Mouse (Mus musculus) cerebellum, adult 9-10 months (tissue): Measurements from ENCODE around the gene F5.

Source experiments
- DNase-seq: peaks from one replicate; pipeline ENCODE4 v3.0.0; 2022

The F5 gene

DNA sequence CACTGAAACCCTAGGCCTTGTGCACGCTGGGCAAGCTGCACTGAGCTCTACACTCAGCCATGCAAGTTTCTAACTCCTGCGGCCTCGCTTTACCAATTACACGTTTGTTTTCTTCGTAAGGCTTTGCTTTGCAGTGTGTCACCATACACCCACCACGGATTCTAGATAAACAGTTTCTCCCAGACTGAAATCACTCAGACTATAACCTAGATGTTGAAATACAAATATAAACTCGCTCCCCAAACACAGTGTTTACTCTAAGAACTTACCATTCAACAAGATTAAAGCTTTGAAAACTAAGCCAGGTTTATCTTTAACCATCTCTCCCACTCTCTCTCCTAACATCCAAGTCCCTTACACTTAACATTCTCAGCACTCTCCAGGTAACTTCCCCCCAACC lies 83.4 kb downstream of the F5 start:
- no peak for DNase-seq

DNA sequence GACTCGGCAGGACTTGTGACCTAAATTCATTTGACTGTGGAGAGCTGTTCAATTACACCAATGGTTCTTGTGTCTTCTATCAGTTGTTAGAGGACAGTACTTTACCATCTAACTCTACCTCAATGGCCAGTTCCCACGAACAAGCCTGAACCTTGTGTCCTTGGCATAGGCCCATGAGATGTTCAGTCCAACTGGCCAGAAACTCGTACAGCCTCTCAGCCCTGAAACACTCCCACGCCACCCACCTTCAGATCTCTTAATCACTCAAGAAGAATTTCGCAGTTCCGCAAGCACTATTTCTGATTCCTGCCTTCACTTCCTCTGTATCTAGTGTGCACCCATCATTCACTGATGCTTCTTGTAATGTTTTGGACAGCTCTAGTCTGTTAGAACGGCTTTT lies 84.4 kb downstream of the F5 start:
- peak; percentile 55 for DNase-seq

GRCm38 (mm10) chr1:164241494-164241893 lies 89.9 kb downstream of the F5 start:
- no peak for DNase-seq

GRCm38 (mm10) chr1:164242809-164243208 lies 91.2 kb downstream of the F5 start:
- no peak for DNase-seq

DNA sequence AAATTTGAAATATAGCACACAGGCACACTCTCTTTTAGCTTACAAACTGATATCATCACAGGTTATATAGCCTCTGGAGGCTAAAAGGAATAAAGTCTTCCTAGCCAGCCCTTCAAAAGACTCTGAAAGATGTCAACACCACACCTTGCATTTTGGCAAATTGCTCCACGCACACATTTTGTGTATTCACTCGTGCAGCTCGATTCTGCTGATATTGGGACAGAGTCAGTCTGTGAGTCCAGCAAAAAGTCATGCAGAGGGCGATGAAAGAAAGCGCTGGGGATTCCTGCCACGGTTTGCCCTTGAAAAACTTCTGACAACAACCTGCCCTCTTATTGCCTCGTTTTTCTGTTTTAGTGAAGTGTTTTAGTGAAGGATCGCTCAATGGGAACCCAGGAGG lies 95.8 kb downstream of the F5 start:
- peak; percentile 26 for DNase-seq

- peak; percentile 58 for DNase-seq
These were observed 96.3 kb downstream of the F5 start for GRCm38 (mm10) chr1:164247971-164248370.

GRCm38 (mm10) chr1:164248465-164249331 lies 97.1 kb downstream of the F5 start, which contains the start of gene Slc19a2:
TSS of gene Slc19a2 (plus strand) at chr1:164249046.
- peak; percentile 97 for DNase-seq

GRCm38 (mm10) chr1:164249332-164249711 lies 97.7 kb downstream of the F5 start:
- no peak for DNase-seq

DNA sequence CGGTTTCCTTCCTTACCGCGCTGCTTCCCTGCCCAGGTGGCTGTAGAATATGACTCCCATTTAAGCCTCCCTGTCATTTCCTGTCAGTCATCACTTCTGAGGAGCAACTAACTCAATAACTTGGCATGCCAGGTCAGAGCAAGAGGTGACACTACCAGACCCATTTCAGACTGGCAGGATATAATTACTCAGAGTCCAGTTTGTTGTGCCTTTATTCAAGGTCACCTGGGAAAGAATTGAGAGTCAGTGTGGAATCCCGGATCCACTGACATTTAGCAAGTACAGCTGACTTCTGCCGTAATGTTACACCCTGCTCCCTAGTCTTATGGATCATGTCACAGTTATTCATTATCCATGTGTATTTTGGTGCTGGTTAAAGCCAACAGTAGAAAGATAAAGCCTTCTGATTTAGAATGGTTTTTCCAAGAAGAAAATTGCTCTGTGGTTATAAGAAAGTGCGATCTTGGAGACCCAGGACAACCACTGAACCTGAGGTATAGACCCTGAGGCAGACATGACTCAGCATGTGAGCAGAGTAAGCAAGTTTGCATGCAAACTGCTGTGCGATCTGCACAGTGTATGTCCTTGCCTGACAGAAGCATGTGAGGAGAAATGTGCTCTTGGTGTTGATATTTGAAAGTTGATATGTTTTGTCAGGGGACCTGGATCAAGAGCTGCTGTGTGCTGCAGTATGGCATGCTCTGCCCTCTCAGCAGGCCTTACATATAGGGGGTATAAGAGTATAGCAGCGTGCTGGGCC lies 98.9 kb downstream of the F5 start:
- peak; percentile 38 for DNase-seq

- no peak for DNase-seq
These were observed 99.8 kb downstream of the F5 start for GRCm38 (mm10) chr1:164251438-164251837.

GRCm38 (mm10) chr1:164252551-164252950 lies 100.9 kb downstream of the F5 start:
- DNase-seq = no peak

GRCm38 (mm10) chr1:164254836-164255235 lies 103.2 kb downstream of the F5 start:
- DNase-seq = no peak

GRCm38 (mm10) chr1:164260171-164261028 lies 108.8 kb downstream of the F5 start:
- DNase-seq = no peak

DNA sequence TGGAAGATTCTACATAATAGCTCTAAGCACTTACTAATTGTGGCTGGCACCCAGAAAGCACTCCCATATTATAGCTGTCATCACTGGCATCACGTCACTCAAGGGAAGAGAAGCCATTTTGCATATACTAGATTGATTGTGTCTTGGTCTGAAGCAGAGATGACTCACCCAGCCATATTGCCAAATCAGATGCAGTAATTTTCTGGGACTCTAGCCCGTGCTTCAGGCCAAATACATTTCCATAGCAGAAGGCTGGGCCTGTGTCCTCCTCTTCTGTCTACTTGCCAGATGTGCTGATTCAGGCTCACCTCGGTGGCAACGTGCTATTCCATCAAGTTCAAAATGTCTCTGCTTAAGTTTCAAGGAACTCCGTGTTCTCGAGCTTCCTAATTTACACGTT lies 109.9 kb downstream of the F5 start:
- DNase-seq = no peak
